Mouse (Mus musculus) midbrain, embryonic 13.5 days (tissue): ENCODE measurements around the gene Ppil3. TPM values are rescaled to one million over a fixed set of nuclear protein-coding genes. Genes with fewer than 3 reads are reported as not detected.

Source experiments
- ATAC-seq: fragments of 200-750 bp; cut with Nextera tagmentation; 2 replicates; pipeline ENCODE4 v1.8.0; 2017; ENCODE audit warnings: mild to moderate bottlenecking, moderate TSS enrichment, moderate library complexity
- H3K27ac ChIP-seq: fragments of 300-500 bp; sonication (generic); 2 replicates; pipeline ENCODE4 v1.5.1; 2015; ENCODE audit warnings: inconsistent platforms, mild to moderate bottlenecking, moderate library complexity
- H3K27me3 ChIP-seq: fragments of 300-500 bp; sonication (generic); 2 replicates; pipeline ENCODE4 v1.6.1; 2015; ENCODE audit warnings: mild to moderate bottlenecking, inconsistent platforms
- H3K36me3 ChIP-seq: fragments of 300-500 bp; sonication (generic); 2 replicates; pipeline ENCODE4 v1.6.1; 2015; ENCODE audit warnings: mild to moderate bottlenecking, inconsistent platforms
- H3K4me1 ChIP-seq: fragments of 300-500 bp; sonication (generic); replicated peaks from 2 replicates; pipeline ENCODE4 v1.6.1; 2015; ENCODE audit warnings: inconsistent platforms
- H3K4me2 ChIP-seq: fragments of 300-500 bp; sonication (generic); replicated peaks from 2 replicates; pipeline ENCODE4 v1.6.1; 2015; ENCODE audit warnings: moderate library complexity, mild to moderate bottlenecking, inconsistent platforms
- H3K4me3 ChIP-seq: fragments of 300-500 bp; sonication (generic); replicated peaks from 2 replicates; pipeline ENCODE4 v1.5.1; 2015; ENCODE audit warnings: mild to moderate bottlenecking, inconsistent platforms
- H3K9ac ChIP-seq: fragments of 300-500 bp; sonication (generic); replicated peaks from 2 replicates; pipeline ENCODE4 v1.6.1; 2015; ENCODE audit warnings: mild to moderate bottlenecking, inconsistent platforms
- H3K9me3 ChIP-seq: fragments of 300-500 bp; sonication (generic); 2 replicates; pipeline ENCODE4 v1.6.1; 2016; ENCODE audit warnings: mild to moderate bottlenecking, inconsistent platforms
- WGBS: fragments of 180-500 bp; shearing (Covaris S2); methylation state at CpG from one replicate; pipeline ENCODE4 v1.1.7; 2015; 5-methylcytosine and 5-hydroxymethylcytosine counted together
- polyA plus RNA-seq: library from polyadenylated mRNA; unstranded; fragments of >200 nt; fragmentation: Nextera tagmentation; extraction: Ambion mirVana; gene quantifications from 2 replicates; pipeline ENCODE4 v1.2.1, GENCODE M21; 2015

Ppil3 gene
- 52.0 and 53.7 TPM in 2 replicates for polyA plus RNA-seq

- Histone ChIP-seq H3K9ac (peak within 1 kb of the TSS; percentile 79), H3K27me3 (no peaks in the 10 kb centered on the region), H3K4me3 (peak within 1 kb of the TSS; percentile 72), H3K36me3 (peaks cover 40% of the 10 kb centered on the region), H3K4me2 (peak within 1 kb of the TSS; percentile 78), H3K9me3 (no peaks in the 10 kb centered on the region), H3K27ac (peak within 1 kb of the TSS; percentile 92), H3K4me1 (peaks cover 37% of the 10 kb centered on the region)
- 0% methylated on average over 33 of the region's 33 CpGs for WGBS
- peak; percentile 98 for ATAC-seq
Measured at GRCm38 (mm10) chr1:58445143-58445722, at the start of gene Ppil3, which contains the start of gene Nif3l1. Gene Ppil3 (minus strand): TSS chr1:58445486. Gene Nif3l1 (plus strand): TSS chr1:58445151.

DNA sequence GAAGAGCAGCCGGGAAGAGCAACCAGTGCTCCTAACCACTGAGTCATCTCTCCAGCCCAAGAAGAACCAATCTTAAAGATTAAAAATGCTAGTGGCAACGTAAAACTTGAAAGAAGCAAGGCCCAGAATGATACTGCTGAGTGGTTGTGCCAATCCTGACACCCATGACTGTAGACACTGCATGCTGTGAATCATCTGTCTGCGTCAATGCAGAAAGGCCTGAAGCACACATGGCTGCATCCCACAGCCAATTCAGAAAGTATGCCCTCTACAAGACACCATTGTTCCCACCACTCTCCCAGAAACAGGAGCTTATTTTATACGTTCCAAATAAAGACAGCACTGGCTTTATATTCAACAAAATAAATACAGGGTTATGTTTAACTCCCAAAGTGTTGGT is 37.4 kb upstream of the Ppil3 start:
- 92% methylated on average over 4 of the region's 4 CpGs for WGBS
- H3K9me3 ChIP-seq: no peaks in the 10 kb centered on the region
- no peak overlapping the region for H3K4me2 ChIP-seq
- no peak overlapping the region for H3K4me3 ChIP-seq
- H3K27ac ChIP-seq: no peak overlapping the region
- H3K4me1 ChIP-seq: no peaks in the 10 kb centered on the region
- no peak for ATAC-seq
- no peak overlapping the region for H3K9ac ChIP-seq
- H3K27me3 ChIP-seq: no peaks in the 10 kb centered on the region
- peaks cover 72% of the 10 kb centered on the region for H3K36me3 ChIP-seq

- Histone ChIP-seq H3K27ac (no peak overlapping the region), H3K9ac (no peak overlapping the region), H3K27me3 (no peaks in the 10 kb centered on the region), H3K9me3 (no peaks in the 10 kb centered on the region), H3K4me3 (no peak overlapping the region), H3K4me2 (no peak overlapping the region), H3K36me3 (peaks cover 81% of the 10 kb centered on the region), H3K4me1 (no peaks in the 10 kb centered on the region)
- ATAC-seq: no peak
- WGBS: 96% methylated on average over 8 of the region's 8 CpGs
Measured at GRCm38 (mm10) chr1:58475662-58476061, 30.4 kb upstream of the Ppil3 start.

DNA sequence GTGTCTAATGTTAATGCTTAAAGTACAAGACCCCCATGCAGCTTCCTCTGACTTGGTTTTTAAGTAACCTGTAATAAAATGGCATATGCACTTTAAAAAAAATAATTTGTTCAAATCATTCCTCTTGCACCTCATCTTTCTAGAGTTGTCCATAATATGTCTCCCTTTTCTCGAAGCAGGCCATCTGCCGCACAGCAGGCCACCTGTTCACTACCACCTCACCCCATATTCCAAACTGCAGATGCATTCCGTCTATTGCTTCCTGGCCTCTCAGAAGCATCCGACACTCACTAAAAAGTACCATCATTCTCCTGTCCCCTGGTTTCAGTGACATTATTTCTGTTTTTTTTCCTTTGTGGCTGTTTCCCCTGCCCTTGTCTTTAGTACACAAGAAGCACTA is 20.3 kb upstream of the Ppil3 start:
- Histone ChIP-seq H3K9me3 (no peaks in the 10 kb centered on the region), H3K4me1 (no peaks in the 10 kb centered on the region), H3K4me3 (no peak overlapping the region), H3K9ac (no peak overlapping the region), H3K36me3 (peaks cover 89% of the 10 kb centered on the region), H3K27me3 (no peaks in the 10 kb centered on the region), H3K27ac (no peak overlapping the region), H3K4me2 (no peak overlapping the region)
- ATAC-seq: no peak
- WGBS: 94% methylated on average over 4 of the region's 4 CpGs

- no peak overlapping the region for H3K27ac ChIP-seq
- WGBS: 92% methylated on average over 4 of the region's 4 CpGs
- H3K36me3 ChIP-seq: peaks cover 89% of the 10 kb centered on the region
- H3K4me3 ChIP-seq: no peak overlapping the region
- H3K4me2 ChIP-seq: no peak overlapping the region
- H3K9me3 ChIP-seq: no peaks in the 10 kb centered on the region
- H3K9ac ChIP-seq: no peak overlapping the region
- H3K4me1 ChIP-seq: no peaks in the 10 kb centered on the region
- no peak for ATAC-seq
- H3K27me3 ChIP-seq: no peaks in the 10 kb centered on the region
Measured at GRCm38 (mm10) chr1:58465042-58465441, 19.8 kb upstream of the Ppil3 start.

DNA sequence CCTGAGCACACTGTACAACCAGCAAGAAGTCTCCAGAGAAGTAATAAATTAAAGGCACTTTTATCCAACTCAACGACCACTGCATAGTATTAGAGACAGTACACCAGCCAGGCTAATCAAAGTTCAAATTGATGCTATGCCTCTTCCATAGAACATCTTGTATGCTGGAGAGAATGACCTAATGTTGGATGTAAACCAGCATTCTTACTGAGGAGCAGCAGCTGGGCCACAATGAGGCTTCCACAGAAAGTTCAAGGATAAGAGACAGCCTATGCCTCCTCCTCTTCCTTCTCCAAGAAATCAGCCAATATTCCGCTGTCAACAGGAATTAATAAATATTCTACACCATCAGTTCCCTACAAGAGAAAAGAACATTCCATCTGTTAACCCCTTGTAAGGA is 18.6 kb upstream of the Ppil3 start:
- H3K9ac ChIP-seq: no peak overlapping the region
- no peak for ATAC-seq
- no peak overlapping the region for H3K27ac ChIP-seq
- peaks cover 87% of the 10 kb centered on the region for H3K36me3 ChIP-seq
- no peaks in the 10 kb centered on the region for H3K4me1 ChIP-seq
- H3K27me3 ChIP-seq: no peaks in the 10 kb centered on the region
- no peak overlapping the region for H3K4me2 ChIP-seq
- no peak overlapping the region for H3K4me3 ChIP-seq
- 95% methylated on average over 2 of the region's 2 CpGs for WGBS
- H3K9me3 ChIP-seq: no peaks in the 10 kb centered on the region

- Histone ChIP-seq H3K4me1 (no peaks in the 10 kb centered on the region), H3K27me3 (no peaks in the 10 kb centered on the region), H3K4me3 (no peak overlapping the region), H3K4me2 (no peak overlapping the region), H3K9me3 (no peaks in the 10 kb centered on the region), H3K36me3 (peaks cover 96% of the 10 kb centered on the region), H3K27ac (no peak overlapping the region), H3K9ac (no peak overlapping the region)
- no peak for ATAC-seq
- WGBS: 98% methylated on average over 3 of the region's 3 CpGs
Measured at GRCm38 (mm10) chr1:58460566-58460965, 15.3 kb upstream of the Ppil3 start.

DNA sequence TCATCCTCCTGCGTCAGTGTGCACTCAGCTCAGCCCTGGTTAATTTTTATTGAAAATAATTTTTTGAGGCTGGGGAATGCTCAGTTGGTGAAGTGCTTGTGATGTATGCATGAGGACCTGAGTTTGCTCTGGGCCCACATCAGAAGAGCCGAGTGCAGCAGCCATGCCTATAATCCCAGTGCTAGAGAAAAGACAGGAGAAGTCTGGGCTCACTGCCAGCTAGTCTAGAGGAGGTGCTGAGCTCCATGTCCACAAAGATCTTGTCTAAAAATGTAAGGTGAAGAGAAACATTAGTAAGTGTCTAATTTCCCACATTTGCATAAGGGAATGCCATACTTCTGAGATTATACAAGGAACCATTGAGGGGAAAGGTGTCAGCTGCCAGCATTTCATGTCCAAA is 13.6 kb upstream of the Ppil3 start:
- H3K27me3 ChIP-seq: no peaks in the 10 kb centered on the region
- H3K9ac ChIP-seq: no peak overlapping the region
- H3K4me1 ChIP-seq: no peaks in the 10 kb centered on the region
- WGBS: 93% methylated on average over 2 of the region's 2 CpGs
- H3K36me3 ChIP-seq: peaks cover 96% of the 10 kb centered on the region
- ATAC-seq: no peak
- no peak overlapping the region for H3K27ac ChIP-seq
- no peak overlapping the region for H3K4me3 ChIP-seq
- H3K9me3 ChIP-seq: no peaks in the 10 kb centered on the region
- H3K4me2 ChIP-seq: no peak overlapping the region

GRCm38 (mm10) chr1:58458175-58458574 is 12.9 kb upstream of the Ppil3 start:
- Histone ChIP-seq H3K27ac (no peak overlapping the region), H3K9ac (no peak overlapping the region), H3K9me3 (no peaks in the 10 kb centered on the region), H3K4me2 (no peak overlapping the region), H3K36me3 (peaks cover 96% of the 10 kb centered on the region), H3K4me3 (no peak overlapping the region), H3K4me1 (no peaks in the 10 kb centered on the region), H3K27me3 (no peaks in the 10 kb centered on the region)
- no peak for ATAC-seq
- 95% methylated on average over 5 of the region's 5 CpGs for WGBS

DNA sequence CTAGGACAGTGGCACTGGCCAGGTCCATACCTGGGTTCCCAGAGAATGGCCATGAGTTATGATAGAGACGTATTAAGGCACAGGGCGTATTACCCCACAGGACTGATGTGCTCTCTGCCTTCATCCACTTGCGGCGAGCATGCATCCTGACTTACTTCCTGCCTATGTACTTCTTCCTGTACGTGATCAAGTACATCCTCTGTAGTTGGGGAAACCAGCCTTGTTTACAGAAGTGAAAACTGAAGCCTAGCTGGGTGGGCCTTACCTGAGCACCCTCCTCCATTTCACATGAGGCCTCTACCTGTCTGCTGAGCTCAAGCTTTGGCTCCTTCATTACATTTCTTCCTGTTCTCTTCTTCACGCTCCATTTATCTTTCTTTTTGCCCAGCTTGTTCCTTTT is 9.0 kb upstream of the Ppil3 start:
- peaks cover 91% of the 10 kb centered on the region for H3K36me3 ChIP-seq
- no peak overlapping the region for H3K27ac ChIP-seq
- no peaks in the 10 kb centered on the region for H3K9me3 ChIP-seq
- H3K4me2 ChIP-seq: no peak overlapping the region
- no peak overlapping the region for H3K4me3 ChIP-seq
- H3K27me3 ChIP-seq: no peaks in the 10 kb centered on the region
- no peak overlapping the region for H3K9ac ChIP-seq
- no peak for ATAC-seq
- WGBS: 96% methylated on average over 6 of the region's 6 CpGs
- H3K4me1 ChIP-seq: 0 out of 2 replicates have a peak, but pooled peaks cover 5% of the 10 kb centered on the region

- H3K27me3 ChIP-seq: no peaks in the 10 kb centered on the region
- no peaks in the 10 kb centered on the region for H3K9me3 ChIP-seq
- no peak for ATAC-seq
- peaks cover 37% of the 10 kb centered on the region for H3K4me1 ChIP-seq
- no peak overlapping the region for H3K9ac ChIP-seq
- H3K27ac ChIP-seq: no peak overlapping the region
- H3K36me3 ChIP-seq: peaks cover 49% of the 10 kb centered on the region
- H3K4me2 ChIP-seq: no peak overlapping the region
- no peak overlapping the region for H3K4me3 ChIP-seq
- 92% methylated on average over 7 of the region's 7 CpGs for WGBS
Measured at GRCm38 (mm10) chr1:58448396-58448795, 3.1 kb upstream of the Ppil3 start.

DNA sequence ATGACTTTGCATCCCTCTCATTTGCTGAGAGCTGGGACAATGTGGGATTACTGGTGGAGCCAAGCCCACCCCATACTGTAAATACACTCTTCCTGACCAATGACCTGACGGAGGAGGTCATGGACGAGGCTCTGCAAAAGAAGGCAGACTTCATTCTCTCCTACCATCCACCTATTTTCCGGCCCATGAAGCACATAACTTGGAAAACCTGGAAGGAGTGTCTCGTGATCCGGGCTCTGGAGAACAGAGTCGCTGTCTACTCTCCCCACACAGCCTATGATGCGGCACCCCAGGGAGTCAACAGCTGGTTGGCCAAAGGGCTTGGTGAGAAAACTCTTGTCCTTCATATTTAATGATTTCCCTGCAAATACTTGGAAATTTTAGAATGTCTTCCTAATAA is 2.5 kb upstream of the Ppil3 start:
- H3K27ac ChIP-seq: no peak overlapping the region
- 97% methylated on average over 7 of the region's 7 CpGs for WGBS
- peaks cover 43% of the 10 kb centered on the region for H3K36me3 ChIP-seq
- H3K27me3 ChIP-seq: no peaks in the 10 kb centered on the region
- H3K9ac ChIP-seq: no peak overlapping the region
- no peaks in the 10 kb centered on the region for H3K9me3 ChIP-seq
- no peak overlapping the region for H3K4me2 ChIP-seq
- H3K4me3 ChIP-seq: no peak overlapping the region
- no peak for ATAC-seq
- peaks cover 37% of the 10 kb centered on the region for H3K4me1 ChIP-seq

DNA sequence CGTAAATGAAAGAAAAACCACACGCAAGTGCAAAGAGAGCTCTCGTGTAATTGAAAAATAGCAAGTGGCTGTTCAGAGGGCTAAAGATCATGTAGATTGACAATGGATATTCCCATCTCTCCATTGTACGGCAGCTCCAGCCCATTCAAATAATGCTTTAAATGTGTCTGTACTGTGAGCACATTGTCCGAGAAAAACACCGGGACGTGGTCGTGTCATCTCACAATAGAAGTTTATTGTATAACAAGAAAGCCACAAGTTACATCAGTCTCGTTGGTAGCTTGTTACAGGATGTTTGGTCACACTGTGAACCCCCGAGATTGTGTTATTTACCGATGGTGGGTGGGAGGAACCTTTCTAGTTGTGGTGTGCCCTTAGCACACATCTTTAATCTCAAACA is 575 bp upstream of the Ppil3 start:
- Histone ChIP-seq H3K36me3 (peaks cover 41% of the 10 kb centered on the region), H3K27me3 (no peaks in the 10 kb centered on the region), H3K4me3 (peak overlapping the region; percentile 72), H3K4me1 (peaks cover 37% of the 10 kb centered on the region), H3K9ac (peak overlapping the region; percentile 79), H3K9me3 (no peaks in the 10 kb centered on the region), H3K27ac (peak overlapping the region; percentile 92), H3K4me2 (peak overlapping the region; percentile 78)
- 10% methylated on average over 11 of the region's 11 CpGs for WGBS
- ATAC-seq: peak; percentile 15
